Mouse (Mus musculus) mammary gland, adult 2 months (tissue): ENCODE measurements around the gene Bdkrb1. TPM values are rescaled to one million over a fixed set of nuclear protein-coding genes. Genes with fewer than 3 reads are reported as not detected.

ENCODE experiments used
- polyA plus RNA-seq: library from polyadenylated mRNA; depleted of rRNA; stranded (reverse); fragments of >200 nt; gene quantifications from 2 replicates; pipeline ENCODE4 v1.2.3, GENCODE M21; 2012; ENCODE audit warnings: low replicate concordance; rRNA removed

Bdkrb1 gene
- polyA plus RNA-seq: 0.14 and 0.31 TPM in 2 replicates

GRCm38 (mm10) chr12:105602581-105603210 is at the start of gene Bdkrb1:
Bdkrb1 (plus strand) TSS chr12:105603085.

GRCm38 (mm10) chr12:105562936-105563680 is 39.8 kb upstream of the Bdkrb1 start, which contains the start of gene Bdkrb2:
Bdkrb2 (plus strand) TSS chr12:105563226.

Other genes starting within 250 kb of the Bdkrb1 start
- 2.2 and 2.6 TPM in 2 replicates for gene D430019H16Rik, start 149.2 kb upstream of the Bdkrb1 start, polyA plus RNA-seq
- 0.54 and 0.59 TPM in 2 replicates for gene Bdkrb2, start 39.9 kb upstream of the Bdkrb1 start, polyA plus RNA-seq
- 6.7 and 17.5 TPM in 2 replicates for gene Gskip, start 81.7 kb downstream of the Bdkrb1 start, polyA plus RNA-seq
- gene Atg2b, start 82.1 kb downstream of the Bdkrb1 start, polyA plus RNA-seq: 13.2 and 15.2 TPM in 2 replicates
- gene Ak7, start 102.9 kb downstream of the Bdkrb1 start, polyA plus RNA-seq: 0.06 TPM in 1 of 2 replicates, not detected in the other
- gene Papola, start 181.6 kb downstream of the Bdkrb1 start, polyA plus RNA-seq: 55.8 and 58.1 TPM in 2 replicates